Mouse (Mus musculus) right cerebral cortex, adult 2 months (tissue): ENCODE data around the gene 9330161L09Rik.
A peak's percentile ranks its signal among the peaks of the same experiment; 100 is the strongest.

Source experiments
- DNase-seq, 2 experiments: peaks; one replicate each; pipeline ENCODE4 v3.0.0; 2021 to 2022; ENCODE audit warnings: low spot score in 2 of 2

9330161L09Rik gene

DNA sequence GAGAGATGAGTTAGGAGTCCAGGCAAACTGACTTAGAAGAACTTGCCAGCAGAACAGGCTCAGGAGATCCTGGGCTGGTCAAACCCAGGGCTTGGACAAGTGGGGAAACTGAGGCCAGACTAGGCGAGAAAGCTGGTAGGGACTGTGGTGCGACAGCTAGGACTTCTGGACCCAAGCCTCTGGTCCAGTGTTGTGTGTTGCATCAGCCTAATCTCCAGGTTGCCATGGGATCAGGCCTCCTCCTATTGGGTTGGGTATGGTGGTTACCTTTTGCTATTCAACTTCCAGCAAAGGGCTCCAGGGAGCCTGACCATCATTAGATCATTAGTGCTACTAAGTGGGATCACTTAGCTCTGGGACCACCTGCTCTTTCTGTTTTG is 18.3 kb downstream of the 9330161L09Rik start:
- DNase-seq = no peak

DNA sequence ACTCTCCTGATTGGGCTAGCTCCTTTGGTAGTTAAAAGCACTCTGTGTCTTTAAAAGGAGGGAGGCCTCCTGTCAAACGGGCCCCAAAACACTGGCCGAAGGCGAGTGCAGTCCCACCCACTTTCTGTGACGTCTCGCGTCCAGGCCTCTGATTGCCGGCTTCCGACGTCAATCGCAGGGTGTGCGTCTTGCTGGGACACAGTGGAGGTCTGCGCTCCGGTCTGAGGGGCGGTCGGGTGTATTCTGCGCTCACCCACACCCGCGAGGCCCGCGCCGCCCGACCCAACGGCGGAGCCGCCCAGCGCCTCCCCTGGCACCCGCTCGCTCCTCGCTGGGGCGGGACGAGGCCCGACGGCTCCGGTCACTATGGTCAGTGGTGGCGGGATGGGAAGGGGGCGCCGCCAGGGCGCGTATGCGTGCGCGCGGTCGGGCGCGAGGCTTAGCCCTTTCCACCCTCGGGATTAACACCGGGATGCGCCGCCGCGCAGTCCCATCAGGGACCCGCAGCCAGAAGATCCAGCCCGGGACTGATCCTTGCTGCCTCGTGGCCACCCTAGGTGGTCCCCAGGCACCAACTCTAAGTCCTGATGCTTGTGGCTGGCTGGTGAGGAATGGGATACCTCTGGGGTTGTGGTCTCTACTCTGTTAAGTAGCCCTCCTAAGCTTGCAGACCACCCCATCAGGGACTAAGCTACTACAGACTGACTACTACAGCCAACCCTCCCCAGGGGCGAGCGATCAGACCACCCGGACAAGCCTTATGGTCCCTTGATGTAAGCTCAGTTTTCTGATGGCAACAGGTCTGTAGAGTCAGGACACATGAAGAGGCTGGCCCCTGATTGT is 18.9 kb downstream of the 9330161L09Rik start, which contains the start of gene Otub2:
Gene Otub2 (plus strand): TSS at position 178 of the 843 bp plus-strand sequence.
- peak; percentile 98 for DNase-seq

GRCm38 (mm10) chr12:103380226-103380625 is 27.4 kb downstream of the 9330161L09Rik start:
- no peak for DNase-seq

DNA sequence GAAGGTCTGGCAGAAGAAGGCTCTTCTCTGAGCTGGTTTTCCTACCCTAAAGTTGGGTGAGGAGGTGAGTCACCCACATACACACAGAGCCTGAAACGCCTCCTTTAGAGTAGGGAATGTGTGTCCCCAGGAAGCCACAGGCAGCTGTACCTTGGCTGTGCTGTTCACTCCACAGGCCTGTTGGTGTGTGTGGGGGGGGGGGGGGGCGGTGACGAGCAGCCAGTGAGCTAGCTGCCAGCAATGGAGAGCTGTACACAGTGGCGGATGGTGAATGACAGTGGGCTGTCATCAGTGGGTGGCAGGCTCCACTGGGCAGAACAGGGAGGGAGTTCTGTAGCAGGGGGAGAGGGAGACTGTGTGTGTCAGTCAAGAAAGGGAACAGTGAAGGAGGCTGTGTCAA is 30.8 kb downstream of the 9330161L09Rik start:
- DNase-seq = peak; percentile 58 to 70

GRCm38 (mm10) chr12:103376124-103376523 is 31.5 kb downstream of the 9330161L09Rik start:
- DNase-seq = peak; percentile 68 to 73

DNA sequence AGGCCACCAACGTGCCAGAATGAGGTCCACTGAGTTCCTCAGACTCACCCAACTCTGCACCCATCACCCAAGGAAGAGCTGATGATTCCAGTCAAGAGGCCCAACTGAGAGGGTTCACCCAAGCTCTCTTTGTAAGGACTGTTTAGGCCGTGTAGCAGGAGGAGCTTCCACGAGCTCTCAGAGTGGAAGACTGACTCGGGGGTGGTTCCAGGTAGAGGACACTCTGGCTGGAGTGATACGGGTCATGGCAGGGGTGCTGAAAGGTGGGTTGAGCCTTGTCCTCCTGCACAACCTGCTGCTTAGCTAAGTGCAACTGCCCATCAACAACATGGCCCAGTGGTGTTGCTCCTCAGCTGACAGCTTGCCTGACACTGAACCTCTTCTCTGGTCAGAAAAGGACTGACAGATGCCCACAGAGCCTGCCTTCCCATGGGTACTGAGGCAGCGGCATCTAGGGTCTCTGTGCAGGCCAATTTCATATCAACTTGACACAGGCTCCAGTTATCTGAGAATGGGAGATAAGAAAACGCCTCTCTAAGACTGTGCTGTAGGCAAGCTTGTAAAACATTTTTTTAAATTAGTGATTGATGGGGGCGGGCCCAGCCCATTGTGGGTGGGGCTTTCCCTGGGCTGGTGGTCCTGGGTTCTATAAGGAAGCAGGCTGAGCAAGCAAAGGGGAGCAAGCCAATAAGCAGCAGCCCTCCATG is 33.9 kb downstream of the 9330161L09Rik start:
- DNase-seq = no peak

DNA sequence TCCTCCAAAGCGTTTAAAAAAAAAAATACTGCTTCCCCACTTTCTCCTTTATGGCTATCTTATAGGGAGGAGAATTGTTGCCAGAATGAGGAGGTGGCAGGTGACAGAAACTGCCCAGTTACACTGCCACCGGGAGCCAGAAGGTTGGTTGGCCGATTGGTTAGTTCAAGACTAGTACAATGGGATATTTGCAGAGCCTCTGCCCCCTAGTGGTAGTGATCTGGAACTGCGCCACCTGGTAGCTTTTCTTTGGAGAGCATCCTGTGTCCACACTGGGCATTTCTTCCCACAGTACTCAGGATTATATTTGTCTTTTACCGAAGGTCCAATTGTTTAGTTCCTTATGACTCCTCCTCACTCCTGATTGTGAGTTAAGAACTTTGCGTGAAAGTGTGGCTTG is 35.9 kb downstream of the 9330161L09Rik start:
- DNase-seq = peak; percentile 64 to 69

DNA sequence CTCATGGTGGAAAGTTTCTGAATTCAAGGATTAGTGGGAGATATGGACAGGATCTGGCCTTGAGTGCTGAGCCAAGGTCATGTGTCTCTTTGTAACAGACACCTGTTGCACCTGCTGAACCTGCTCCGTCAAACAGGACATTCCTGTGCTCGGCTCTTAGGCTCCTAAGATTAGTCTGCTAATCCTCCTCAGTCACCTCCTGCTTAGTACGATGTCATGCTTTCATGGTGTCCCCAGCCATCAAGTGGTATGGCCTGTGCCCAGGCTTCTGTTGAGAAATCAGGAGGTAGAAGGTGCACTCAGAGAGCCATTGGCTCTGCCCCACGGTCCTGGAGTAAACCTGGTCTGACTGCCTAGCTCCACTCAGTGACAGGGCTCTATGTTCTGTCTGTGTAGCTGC is 36.8 kb downstream of the 9330161L09Rik start:
- no peak for DNase-seq

DNA sequence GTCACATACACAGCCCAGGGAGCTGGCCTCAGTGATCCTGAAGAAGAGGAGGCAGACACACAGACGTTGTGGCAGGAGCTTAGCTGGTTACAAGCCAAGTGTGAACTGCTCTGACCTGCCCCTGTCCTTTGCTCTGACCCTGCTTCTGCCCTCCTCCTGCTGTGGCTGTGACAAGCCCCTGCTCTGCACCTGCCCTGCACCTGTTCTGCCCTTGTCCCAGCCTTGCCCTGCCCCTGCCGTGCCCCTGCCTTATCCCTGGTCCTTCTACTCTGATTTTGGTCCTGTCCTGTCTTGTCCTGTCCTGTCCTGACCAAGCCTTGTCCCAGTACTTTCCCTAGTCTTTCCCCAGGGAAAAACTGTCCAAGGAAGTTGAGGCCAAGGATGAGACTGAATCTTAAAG is 38.8 kb downstream of the 9330161L09Rik start:
- DNase-seq = no peak

- DNase-seq = no peak
Observed at GRCm38 (mm10) chr12:103368326-103368669, 39.3 kb downstream of the 9330161L09Rik start.

DNA sequence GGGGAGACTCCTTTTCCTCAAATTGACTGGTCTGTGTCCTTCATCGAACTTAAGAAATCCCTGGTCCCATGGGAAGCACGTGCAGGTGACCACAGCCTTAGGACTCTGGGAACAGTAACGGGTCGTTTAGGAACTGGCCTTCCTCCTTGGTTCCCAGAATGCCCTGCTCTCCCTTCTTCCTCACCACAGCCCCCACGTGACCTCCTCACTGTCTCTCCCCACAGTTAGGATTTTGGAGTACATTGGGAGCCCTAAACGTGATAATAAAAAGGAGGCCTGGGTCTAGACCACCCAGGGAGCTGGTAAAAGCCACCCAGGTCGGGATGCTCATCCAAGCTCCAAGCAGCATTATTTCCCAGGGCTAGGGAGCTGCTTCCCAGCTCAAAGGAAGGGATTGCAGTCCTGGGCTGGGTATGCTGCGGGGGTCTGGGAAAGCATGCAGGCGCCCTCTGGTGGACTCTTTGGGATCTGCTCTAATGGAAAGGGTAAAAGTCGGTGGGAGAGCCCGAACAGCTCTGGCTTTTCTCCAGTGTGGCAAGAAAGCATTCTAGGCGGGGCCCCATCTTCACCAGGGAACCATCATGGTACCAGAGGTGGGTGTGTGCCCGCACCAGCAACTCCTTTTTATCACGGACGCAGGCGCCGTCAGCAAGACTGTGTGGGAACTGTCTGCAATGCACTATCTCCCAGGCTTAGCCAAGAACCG is 39.8 kb downstream of the 9330161L09Rik start:
- DNase-seq = peak; percentile 82 to 83

- no peak for DNase-seq
Observed at GRCm38 (mm10) chr12:103367171-103367570, 40.4 kb downstream of the 9330161L09Rik start.

- DNase-seq = no peak
Observed at GRCm38 (mm10) chr12:103362336-103362735, 45.3 kb downstream of the 9330161L09Rik start.

GRCm38 (mm10) chr12:103361539-103362307 is 45.9 kb downstream of the 9330161L09Rik start:
- DNase-seq = no peak

GRCm38 (mm10) chr12:103360812-103361211 is 46.8 kb downstream of the 9330161L09Rik start:
- no peak for DNase-seq

GRCm38 (mm10) chr12:103358951-103359801 is 48.4 kb downstream of the 9330161L09Rik start:
- no peak for DNase-seq

GRCm38 (mm10) chr12:103358216-103358615 is 49.4 kb downstream of the 9330161L09Rik start:
- no peak for DNase-seq
